Mouse (Mus musculus): ENCODE measurements around the gene Myh1. TPM values are rescaled to one million over a fixed set of nuclear protein-coding genes. Genes with fewer than 3 reads are reported as not detected.

The Myh1 gene
- polyA plus RNA-seq, 1 experiment from 2014 or later, result not detected

GRCm38 (mm10) chr11:67176376-67176775, 23.5 kb upstream of the Myh1 start:
- Histone ChIP-seq H3K4me3 (replicated peaks; ENCODE audit: low read depth, low read length) (no peak overlapping the region), H3K27ac (no peak overlapping the region), H3K4me2 (ENCODE audit: low read length) (no peak overlapping the region), H3K9ac (ENCODE audit: low read depth, low read length) (no peak overlapping the region), H3K36me3 (ENCODE audit: insufficient read depth, low read length) (no peaks in the 10 kb centered on the region), H3K9me3 (replicated peaks; ENCODE audit: low read length) (no peaks in the 10 kb centered on the region), H3K27me3 (ENCODE audit: insufficient read depth, low read length) (no peaks in the 10 kb centered on the region), H3K4me1 (replicated peaks; ENCODE audit: insufficient read depth, low read length) (no peaks in the 10 kb centered on the region)
- DNase-seq (ENCODE audit: low spot score) (no peak), ATAC-seq (replicated peaks; ENCODE audit: low FRiP score, low read depth) (no peak)
- 72% methylated on average over 5 of the region's 5 CpGs for WGBS
- TF ChIP-seq CTCF (IDR thresholded peaks at IDR 0.05; ENCODE audit: low read depth), result no peak

- H3K4me2 ChIP-seq (ENCODE audit: low read length), result no peak overlapping the region
- H3K4me3 ChIP-seq (replicated peaks; ENCODE audit: low read depth, low read length), result no peak overlapping the region
- H3K9ac ChIP-seq (ENCODE audit: low read depth, low read length), result no peak overlapping the region
- no peak overlapping the region for H3K27ac ChIP-seq
- no peaks in the 10 kb centered on the region for H3K4me1 ChIP-seq (replicated peaks; ENCODE audit: insufficient read depth, low read length)
- H3K27me3 ChIP-seq (ENCODE audit: insufficient read depth, low read length), result no peaks in the 10 kb centered on the region
- ATAC-seq (replicated peaks; ENCODE audit: low FRiP score, low read depth) (no peak), DNase-seq (ENCODE audit: low spot score) (no peak)
- WGBS, result 81% methylated on average over 10 of the region's 10 CpGs
- H3K9me3 ChIP-seq (replicated peaks; ENCODE audit: low read length), result no peaks in the 10 kb centered on the region
- no peaks in the 10 kb centered on the region for H3K36me3 ChIP-seq (ENCODE audit: insufficient read depth, low read length)
- TF ChIP-seq CTCF (IDR thresholded peaks at IDR 0.05; ENCODE audit: low read depth), result no peak
These were observed 9.5 kb upstream of the Myh1 start for GRCm38 (mm10) chr11:67190316-67190715.

- Histone ChIP-seq H3K4me2 (ENCODE audit: low read length) (no peak overlapping the region), H3K27me3 (ENCODE audit: insufficient read depth, low read length) (no peaks in the 10 kb centered on the region), H3K27ac (no peak overlapping the region), H3K4me3 (replicated peaks; ENCODE audit: low read depth, low read length) (no peak overlapping the region), H3K4me1 (replicated peaks; ENCODE audit: insufficient read depth, low read length) (no peaks in the 10 kb centered on the region), H3K9ac (ENCODE audit: low read depth, low read length) (no peak overlapping the region), H3K36me3 (ENCODE audit: insufficient read depth, low read length) (no peaks in the 10 kb centered on the region), H3K9me3 (replicated peaks; ENCODE audit: low read length) (no peaks in the 10 kb centered on the region)
- DNase-seq (ENCODE audit: low spot score) (no peak), ATAC-seq (replicated peaks; ENCODE audit: low FRiP score, low read depth) (no peak)
- TF ChIP-seq CTCF (IDR thresholded peaks at IDR 0.05; ENCODE audit: low read depth), result no peak
- WGBS, result 91% methylated on average over 2 of the region's 2 CpGs
These were observed 9.0 kb upstream of the Myh1 start for GRCm38 (mm10) chr11:67190814-67191213.

- no peaks in the 10 kb centered on the region for H3K4me1 ChIP-seq (replicated peaks; ENCODE audit: insufficient read depth, low read length)
- TF ChIP-seq CTCF (IDR thresholded peaks at IDR 0.05; ENCODE audit: low read depth), result no peak
- H3K36me3 ChIP-seq (ENCODE audit: insufficient read depth, low read length), result no peaks in the 10 kb centered on the region
- no peak overlapping the region for H3K4me3 ChIP-seq (replicated peaks; ENCODE audit: low read depth, low read length)
- ATAC-seq (replicated peaks; ENCODE audit: low FRiP score, low read depth), result no peak
- no peak overlapping the region for H3K4me2 ChIP-seq (ENCODE audit: low read length)
- no peak overlapping the region for H3K9ac ChIP-seq (ENCODE audit: low read depth, low read length)
- no peaks in the 10 kb centered on the region for H3K9me3 ChIP-seq (replicated peaks; ENCODE audit: low read length)
- no peaks in the 10 kb centered on the region for H3K27me3 ChIP-seq (ENCODE audit: insufficient read depth, low read length)
- DNase-seq (ENCODE audit: low spot score), result no peak
- no peak overlapping the region for H3K27ac ChIP-seq
- WGBS, result 86% methylated on average over 14 of the region's 14 CpGs
These were observed 8.4 kb upstream of the Myh1 start for GRCm38 (mm10) chr11:67191496-67191895.

GRCm38 (mm10) chr11:67199321-67199720, 531 bp upstream of the Myh1 start:
- no peak overlapping the region for H3K27ac ChIP-seq
- H3K36me3 ChIP-seq (ENCODE audit: insufficient read depth, low read length), result no peaks in the 10 kb centered on the region
- no peak overlapping the region for H3K9ac ChIP-seq (ENCODE audit: low read depth, low read length)
- ATAC-seq (replicated peaks; ENCODE audit: low FRiP score, low read depth) (no peak), DNase-seq (ENCODE audit: low spot score) (no peak)
- H3K4me1 ChIP-seq (replicated peaks; ENCODE audit: insufficient read depth, low read length), result no peaks in the 10 kb centered on the region
- TF ChIP-seq CTCF (IDR thresholded peaks at IDR 0.05; ENCODE audit: low read depth), result no peak
- no peaks in the 10 kb centered on the region for H3K27me3 ChIP-seq (ENCODE audit: insufficient read depth, low read length)
- no peaks in the 10 kb centered on the region for H3K9me3 ChIP-seq (replicated peaks; ENCODE audit: low read length)
- no peak overlapping the region for H3K4me2 ChIP-seq (ENCODE audit: low read length)
- WGBS, result 46% methylated on average over 1 of the region's 1 CpGs
- H3K4me3 ChIP-seq (replicated peaks; ENCODE audit: low read depth, low read length), result no peak overlapping the region

- no peak for DNase-seq (ENCODE audit: low spot score)
- Histone ChIP-seq H3K4me1 (replicated peaks; ENCODE audit: insufficient read depth, low read length) (no peaks in the 10 kb centered on the region), H3K27me3 (ENCODE audit: insufficient read depth, low read length) (no peaks in the 10 kb centered on the region), H3K4me2 (ENCODE audit: low read length) (no peak overlapping the region), H3K4me3 (replicated peaks; ENCODE audit: low read depth, low read length) (no peak overlapping the region), H3K9me3 (replicated peaks; ENCODE audit: low read length) (no peaks in the 10 kb centered on the region), H3K27ac (no peak overlapping the region), H3K36me3 (ENCODE audit: insufficient read depth, low read length) (no peaks in the 10 kb centered on the region), H3K9ac (ENCODE audit: low read depth, low read length) (no peak overlapping the region)
- no peak for ATAC-seq (replicated peaks; ENCODE audit: low FRiP score, low read depth)
- 72% methylated on average over 3 of the region's 3 CpGs for WGBS
- no peak for TF ChIP-seq CTCF (IDR thresholded peaks at IDR 0.05; ENCODE audit: low read depth)
These were observed 4.9 kb downstream of the Myh1 start for GRCm38 (mm10) chr11:67204766-67205165.

GRCm38 (mm10) chr11:67221803-67222202, 22.0 kb downstream of the Myh1 start:
- Histone ChIP-seq H3K4me1 (replicated peaks; ENCODE audit: insufficient read depth, low read length) (no peaks in the 10 kb centered on the region), H3K36me3 (ENCODE audit: insufficient read depth, low read length) (no peaks in the 10 kb centered on the region), H3K27me3 (ENCODE audit: insufficient read depth, low read length) (no peaks in the 10 kb centered on the region), H3K9ac (ENCODE audit: low read depth, low read length) (no peak overlapping the region), H3K4me2 (ENCODE audit: low read length) (no peak overlapping the region), H3K9me3 (replicated peaks; ENCODE audit: low read length) (no peaks in the 10 kb centered on the region), H3K4me3 (replicated peaks; ENCODE audit: low read depth, low read length) (no peak overlapping the region), H3K27ac (no peak overlapping the region)
- no peak for TF ChIP-seq CTCF (IDR thresholded peaks at IDR 0.05; ENCODE audit: low read depth)
- 91% methylated on average over 8 of the region's 8 CpGs for WGBS
- ATAC-seq (replicated peaks; ENCODE audit: low FRiP score, low read depth) (no peak), DNase-seq (ENCODE audit: low spot score) (no peak)

All from kidney, postnatal 0 days (tissue).